Mouse (Mus musculus) CH12.LX (cell line): ENCODE measurements around the gene Slc5a11. TPM values are rescaled to one million over a fixed set of nuclear protein-coding genes. Genes with fewer than 3 reads are reported as not detected.

Source experiments
- DNase-seq: peaks from one replicate; pipeline ENCODE4 v3.0.0-alpha.2; 2013; ENCODE audit errors: extremely low read depth
- H3K27ac ChIP-seq: 2 replicates; pipeline ENCODE4 v1.5.1; 2012; ENCODE audit warnings: low read depth, mild to moderate bottlenecking, control low read depth, moderate library complexity; ENCODE audit not compliant: insufficient read depth
- H3K27me3 ChIP-seq: replicated peaks from 2 replicates; pipeline ENCODE3; 2012; ENCODE audit warnings: inconsistent platforms
- H3K36me3 ChIP-seq, 2 experiments: replicated peaks in 1 of 2; 2 replicates each; pipeline versions ENCODE3 to v1.6.1; 2012; ENCODE audit warnings: inconsistent platforms in 1 of 2, low read length in 1 of 2, mild to moderate bottlenecking in 1 of 2, mixed read lengths in 1 of 2, moderate library complexity in 1 of 2; ENCODE audit not compliant: control insufficient read depth in 1 of 2, insufficient read depth in 1 of 2
- H3K4me1 ChIP-seq, 2 experiments: 2 replicates each; pipeline ENCODE4 v1.6.1; 2012; ENCODE audit warnings: inconsistent platforms in 1 of 2, moderate library complexity in 1 of 2; ENCODE audit not compliant: insufficient read depth in 2 of 2, control insufficient read depth in 1 of 2
- H3K4me2 ChIP-seq: 2 replicates; pipeline ENCODE4 v1.6.1; 2012; ENCODE audit warnings: low read depth, mild to moderate bottlenecking, control low read depth; ENCODE audit not compliant: poor library complexity, insufficient read depth, severe bottlenecking
- H3K4me3 ChIP-seq, 3 experiments: fragments of 150-350 bp in 1 of 3; sonication (generic) in 1 of 3; replicated peaks in 1 of 3; 2 replicates each; pipeline versions ENCODE3 to v1.5.1; 2011 to 2012; ENCODE audit warnings: low read depth in 2 of 3, low read length in 2 of 3, mild to moderate bottlenecking in 2 of 3, moderate library complexity in 2 of 3, control low read depth in 1 of 3, improper control_type of control experiment in 1 of 3, inconsistent platforms in 1 of 3, mixed read lengths in 1 of 3; ENCODE audit not compliant: poor library complexity in 1 of 3
- H3K79me2 ChIP-seq: replicated peaks from 2 replicates; pipeline ENCODE4 v1.6.1; 2012; ENCODE audit warnings: mild to moderate bottlenecking, moderate library complexity; ENCODE audit not compliant: control insufficient read depth, poor library complexity, insufficient read depth, severe bottlenecking; ENCODE audit errors: extremely low read depth
- H3K9ac ChIP-seq: 2 replicates; pipeline ENCODE4 v1.6.1; 2012; ENCODE audit warnings: low read depth, mild to moderate bottlenecking, control low read depth, moderate library complexity; ENCODE audit not compliant: insufficient read depth
- H3K9me3 ChIP-seq: replicated peaks from 2 replicates; pipeline ENCODE3; 2012; ENCODE audit warnings: low read length, inconsistent platforms, mixed read lengths
- BHLHE40 ChIP-seq: IDR thresholded peaks from 2 replicates; pipeline ENCODE4 v1.6.1; 2011; ENCODE audit warnings: mild to moderate bottlenecking, low read depth, low read length, improper control_type of control experiment
- ELF1 ChIP-seq: IDR thresholded peaks from 2 replicates; pipeline ENCODE4 v1.6.1; 2014; ENCODE audit warnings: low read depth, mild to moderate bottlenecking, inconsistent platforms, low read length, improper control_type of control experiment
- GABPA ChIP-seq: IDR thresholded peaks from 2 replicates; pipeline ENCODE4 v1.6.1; 2012; ENCODE audit warnings: low read depth, low read length, improper control_type of control experiment, inconsistent platforms; ENCODE audit not compliant: insufficient replicate concordance
- IRF4 ChIP-seq: IDR thresholded peaks from 2 replicates; pipeline ENCODE4 v1.6.1; 2014; ENCODE audit warnings: low read depth, mild to moderate bottlenecking, inconsistent platforms, low read length, improper control_type of control experiment
- JUN ChIP-seq: IDR thresholded peaks from 2 replicates; pipeline ENCODE4 v1.6.1; 2011; ENCODE audit warnings: low read depth, mild to moderate bottlenecking, low read length, improper control_type of control experiment, moderate library complexity; ENCODE audit not compliant: insufficient read depth
- MAX ChIP-seq: IDR thresholded peaks from 2 replicates; pipeline ENCODE4 v1.6.1; 2011; ENCODE audit warnings: low read length, improper control_type of control experiment
- NRF1 ChIP-seq: IDR thresholded peaks from 2 replicates; pipeline ENCODE4 v1.6.1; 2014; ENCODE audit warnings: low read depth, mild to moderate bottlenecking, inconsistent platforms, low read length, improper control_type of control experiment, moderate library complexity
- POLR2AphosphoS2 ChIP-seq: IDR thresholded peaks from 2 replicates; pipeline ENCODE4 v1.6.1; 2011; ENCODE audit warnings: low read depth, low read length, improper control_type of control experiment
- RAD21 ChIP-seq: IDR thresholded peaks from 2 replicates; pipeline ENCODE4 v1.6.1; 2011; ENCODE audit warnings: low read depth, mild to moderate bottlenecking, low read length, improper control_type of control experiment, moderate library complexity
- RCOR1 ChIP-seq: conservative IDR thresholded peaks from 2 replicates; pipeline ENCODE4 v1.6.1; 2012; ENCODE audit warnings: low read depth, mild to moderate bottlenecking, inconsistent platforms, low read length, improper control_type of control experiment
- SIN3A ChIP-seq: IDR thresholded peaks from 2 replicates; pipeline ENCODE4 v1.6.1; 2012; ENCODE audit warnings: low read length, improper control_type of control experiment, inconsistent platforms
- SMC3 ChIP-seq: IDR thresholded peaks from 2 replicates; pipeline ENCODE4 v1.6.1; 2011; ENCODE audit warnings: low read depth, low read length, improper control_type of control experiment
- TBP ChIP-seq: conservative IDR thresholded peaks from 2 replicates; pipeline ENCODE4 v1.6.1; 2011; ENCODE audit warnings: low read depth, low read length, improper control_type of control experiment
- TCF12 ChIP-seq: IDR thresholded peaks from 2 replicates; pipeline ENCODE4 v1.6.1; 2014; ENCODE audit warnings: low read depth, mild to moderate bottlenecking, inconsistent platforms, low read length, improper control_type of control experiment
- UBTF ChIP-seq: IDR thresholded peaks from 2 replicates; pipeline ENCODE4 v1.6.1; 2012; ENCODE audit warnings: low read depth, mild to moderate bottlenecking, inconsistent platforms, low read length, improper control_type of control experiment, moderate library complexity
- USF2 ChIP-seq: conservative IDR thresholded peaks from 2 replicates; pipeline ENCODE4 v1.6.1; 2011; ENCODE audit warnings: low read depth, low read length, improper control_type of control experiment
- ZKSCAN1 ChIP-seq: IDR thresholded peaks from 2 replicates; pipeline ENCODE4 v1.6.1; 2012; ENCODE audit warnings: low read depth, inconsistent platforms, low read length, improper control_type of control experiment, borderline replicate concordance
- ZNF384 ChIP-seq: IDR thresholded peaks from 2 replicates; pipeline ENCODE4 v1.6.1; 2012; ENCODE audit warnings: low read depth, low read length, improper control_type of control experiment, inconsistent platforms
- dilution Hi-C: fragments of 300-500 bp; cut with MboI; formaldehyde crosslinking; loops from 2 replicates; pipeline ENCODE4 v1.14.3; 2020; ENCODE audit warnings: low sequenced_read_pairs; ENCODE audit not compliant: extremely low pct_unique_long_range_greater_than_20kb, extremely low pct_ligation_motif_present
- in situ Hi-C: fragments of 300-500 bp; cut with MboI; formaldehyde crosslinking; loops from 3 replicates; pipeline ENCODE4 v1.14.3; 2019; ENCODE audit warnings: low sequenced_read_pairs, low pct_ligation_motif_present, low pct_unique_long_range_greater_than_20kb, mixed read lengths
- polyA plus RNA-seq: library from polyadenylated mRNA; unstranded; fragments of >175 nt; gene quantifications from 2 replicates; pipeline ENCODE4 v1.2.1, GENCODE M21; 2012; ENCODE audit warnings: low read depth; ENCODE audit not compliant: insufficient read length
- total RNA-seq, 2 experiments: library from RNA; depleted of rRNA; stranded (reverse); fragments of 300-350 nt in 1 of 2; fragments of >200 nt in 1 of 2; gene quantifications; 2 replicates each; pipeline ENCODE4 v1.2.3; 2012 to 2014

The Slc5a11 gene
- total and polyA plus RNA-seq, 3 experiments, result 0.38 to 1.3 (median 1.2) TPM

GRCm38 (mm10) chr7:123194696-123195095 lies 19.9 kb upstream of the Slc5a11 start:
- in situ Hi-C loops, result loop anchor here (25.0 kb wide), 1 partner anchor 182 kb away; no protein-coding TSS in a partner anchor
- Histone ChIP-seq H3K4me2 (no peak overlapping the region), H3K36me3 (peaks cover 44 to 56% of the 10 kb centered on the region in 2 experiments), H3K4me3 (no peak overlapping the region), H3K9me3 (no peaks in the 10 kb centered on the region), H3K27me3 (no peaks in the 10 kb centered on the region), H3K4me1 (peaks cover 5 to 37% of the 10 kb centered on the region in 2 experiments; a peak in 3 of 4 replicates), H3K27ac (no peak overlapping the region), H3K9ac (no peak overlapping the region), H3K79me2 (no peaks in the 10 kb centered on the region)
- TF ChIP-seq TCF12 (no peak), UBTF (no peak), ZNF384 (no peak), RCOR1 (no peak), SIN3A (no peak), POLR2AphosphoS2 (no peak; the same call in 1 of the 2 replicates), NRF1 (no peak), ELF1 (no peak), MAX (no peak), GABPA (no peak), ZKSCAN1 (no peak), BHLHE40 (no peak), IRF4 (no peak), USF2 (no peak), SMC3 (no peak), RAD21 (no peak), TBP (no peak)
- dilution Hi-C loops, result no loop called here
- DNase-seq, result no peak

DNA sequence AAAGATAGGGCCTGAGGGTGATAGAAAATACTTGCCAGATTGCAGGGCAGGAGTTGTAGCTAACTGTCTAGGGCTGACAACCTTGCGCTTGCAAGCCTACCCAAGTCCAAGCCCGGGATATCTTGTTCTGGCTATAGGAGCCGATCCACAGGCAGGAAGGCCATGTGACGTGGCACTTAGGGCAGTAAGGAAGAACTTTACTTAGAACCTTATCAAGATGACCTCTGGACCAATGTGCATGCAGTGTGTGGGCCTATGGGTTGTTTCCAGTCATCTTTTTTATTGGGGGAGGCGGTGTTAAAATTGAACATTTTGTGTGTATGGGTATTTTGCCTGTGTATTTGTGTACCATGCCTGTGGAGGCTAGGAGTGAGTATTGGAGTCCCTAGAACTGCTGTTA lies 18.1 kb upstream of the Slc5a11 start:
- in situ Hi-C loops, result loop anchor here (25.0 kb wide), 1 partner anchor 184 kb away; no protein-coding TSS in a partner anchor
- dilution Hi-C loops, result no loop called here
- H3K79me2 ChIP-seq, result no peaks in the 10 kb centered on the region

More for the DNA sequence above, 18.1 kb upstream of the Slc5a11 start:
- Histone ChIP-seq H3K4me1 (peaks cover 2 to 22% of the 10 kb centered on the region in 2 experiments; a peak in 2 of 4 replicates), H3K9ac (no peak overlapping the region), H3K27me3 (no peaks in the 10 kb centered on the region), H3K4me3 (no peak overlapping the region), H3K27ac (no peak overlapping the region), H3K36me3 (peaks cover 27 to 39% of the 10 kb centered on the region in 2 experiments), H3K9me3 (no peaks in the 10 kb centered on the region), H3K4me2 (no peak overlapping the region)
- DNase-seq, result no peak
- TF ChIP-seq JUN, result no peak
- TF ChIP-seq POLR2AphosphoS2, result 0 out of 2 replicates have a peak, but pooled peaks have one; percentile 59
